Mouse (Mus musculus) stomach, postnatal 0 days (tissue): ENCODE data around the gene Eme1. TPM values are rescaled to one million over a fixed set of nuclear protein-coding genes. Genes with fewer than 3 reads are reported as not detected.

Source experiments
- ATAC-seq: fragments of 200-750 bp; cut with Nextera tagmentation; 2 replicates; pipeline ENCODE4 v1.8.0; 2017; ENCODE audit not compliant: low FRiP score, low TSS enrichment
- DNase-seq: peaks from one replicate; pipeline ENCODE4 v3.0.0-alpha.2; 2016; ENCODE audit warnings: low spot score
- H3K27ac ChIP-seq: fragments of 300-500 bp; sonication (generic); replicated peaks from 2 replicates; pipeline ENCODE4 v1.5.1; 2014; ENCODE audit warnings: mild to moderate bottlenecking, control low read depth
- H3K27me3 ChIP-seq: fragments of 300-500 bp; sonication (generic); 2 replicates; pipeline ENCODE4 v1.6.1; 2014; ENCODE audit warnings: low read length; ENCODE audit not compliant: control insufficient read depth, insufficient read depth
- H3K36me3 ChIP-seq: fragments of 300-500 bp; sonication (generic); 2 replicates; pipeline ENCODE4 v1.6.1; 2014; ENCODE audit warnings: low read length, mixed read lengths; ENCODE audit not compliant: control insufficient read depth, insufficient read depth
- H3K4me1 ChIP-seq: fragments of 300-500 bp; sonication (generic); replicated peaks from 2 replicates; pipeline ENCODE4 v1.6.1; 2014; ENCODE audit warnings: antibody characterized with exemption; ENCODE audit not compliant: control insufficient read depth, insufficient read depth
- H3K4me2 ChIP-seq: fragments of 300-500 bp; sonication (generic); replicated peaks from 2 replicates; pipeline ENCODE4 v1.6.1; 2014; ENCODE audit warnings: low read depth, mild to moderate bottlenecking, control low read depth, moderate library complexity
- H3K4me3 ChIP-seq: fragments of 300-500 bp; sonication (generic); 2 replicates; pipeline ENCODE4 v1.5.1; 2014; ENCODE audit warnings: low read depth, low read length, control low read depth
- H3K9ac ChIP-seq: fragments of 300-500 bp; sonication (generic); 2 replicates; pipeline ENCODE4 v1.6.1; 2014; ENCODE audit warnings: mild to moderate bottlenecking, low read length, control low read depth, mixed read lengths
- H3K9me3 ChIP-seq: fragments of 300-500 bp; sonication (generic); 2 replicates; pipeline ENCODE4 v1.6.1; 2016; ENCODE audit warnings: low read length; ENCODE audit not compliant: control insufficient read depth
- CTCF ChIP-seq: IDR thresholded peaks from 2 replicates; pipeline ENCODE4 v1.5.1; 2016; ENCODE audit warnings: antibody characterized with exemption, low read depth, mild to moderate bottlenecking, moderate library complexity
- EP300 ChIP-seq: optimal IDR thresholded peaks from 2 replicates; pipeline ENCODE3; 2016; ENCODE audit warnings: antibody characterized with exemption
- WGBS: fragments of 180-500 bp; shearing (Covaris S2); extraction: QIAGEN DNeasy Blood & Tissue Kit; methylation state at CpG from one replicate; pipeline ENCODE4 v1.1.7; 2014; 5-methylcytosine and 5-hydroxymethylcytosine counted together
- polyA plus RNA-seq: library from polyadenylated mRNA; unstranded; fragments of >200 nt; fragmentation: Nextera tagmentation; extraction: Ambion mirVana; gene quantifications from 2 replicates; pipeline ENCODE4 v1.2.1, GENCODE M21; 2015

Eme1 gene
- 2.7 and 3.4 TPM in 2 replicates for polyA plus RNA-seq

GRCm38 (mm10) chr11:94653663-94654436 is at the start of gene Eme1, which contains the start of gene Mrpl27:
Eme1 (minus strand) TSS chr11:94653964.
Mrpl27 (plus strand) TSS chr11:94653767.
- peak; percentile 85 for DNase-seq
- under 1% methylated on average over 32 of the region's 32 CpGs for WGBS

DNA sequence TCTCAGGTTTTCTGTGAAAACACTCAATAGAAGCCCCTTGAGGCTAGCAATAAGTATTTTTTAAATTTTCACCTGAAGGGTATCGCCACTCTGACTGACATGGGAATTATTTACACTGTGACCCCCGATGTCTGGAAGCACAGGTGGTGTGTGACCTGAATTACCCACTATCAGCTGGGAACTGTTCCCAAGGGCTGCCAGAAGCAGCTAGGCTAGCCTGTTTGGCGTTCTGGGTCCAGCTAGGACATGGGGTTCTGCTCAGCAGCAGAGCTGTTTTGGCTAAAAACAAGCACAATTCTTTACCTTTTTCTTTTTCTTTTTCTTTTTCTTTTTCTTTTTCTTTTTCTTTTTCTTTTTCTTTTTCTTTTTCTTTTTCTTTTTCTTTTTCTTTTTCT is 48.4 kb upstream of the Eme1 start:
- H3K27me3 ChIP-seq = no peaks in the 10 kb centered on the region
- no peaks in the 10 kb centered on the region for H3K9me3 ChIP-seq
- H3K4me3 ChIP-seq = no peak overlapping the region
- H3K4me2 ChIP-seq = no peak overlapping the region
- WGBS = 17% methylated on average over 3 of the region's 3 CpGs
- DNase-seq (no peak), ATAC-seq (no peak)
- no peaks in the 10 kb centered on the region for H3K4me1 ChIP-seq
- no peak for TF ChIP-seq EP300
- no peak for TF ChIP-seq CTCF
- no peaks in the 10 kb centered on the region for H3K36me3 ChIP-seq
- no peak overlapping the region for H3K9ac ChIP-seq
- no peak overlapping the region for H3K27ac ChIP-seq

More at GRCm38 (mm10) chr11:94653663-94654436, at the start of gene Eme1, which contains the start of gene Mrpl27:
- Histone ChIP-seq H3K27me3 (no peaks in the 10 kb centered on the region), H3K4me1 (no peaks in the 10 kb centered on the region), H3K9me3 (no peaks in the 10 kb centered on the region), H3K4me3 (peak within 1 kb of the TSS; percentile 64), H3K36me3 (peaks cover 4% of the 10 kb centered on the region; the same call in 1 of the 2 replicates), H3K4me2 (peak within 1 kb of the TSS; percentile 65), H3K9ac (peak within 1 kb of the TSS; percentile 63), H3K27ac (peak within 1 kb of the TSS; percentile 90)
- ATAC-seq = peak; percentile 91
- TF ChIP-seq CTCF = no peak
- TF ChIP-seq EP300 = no peak

DNA sequence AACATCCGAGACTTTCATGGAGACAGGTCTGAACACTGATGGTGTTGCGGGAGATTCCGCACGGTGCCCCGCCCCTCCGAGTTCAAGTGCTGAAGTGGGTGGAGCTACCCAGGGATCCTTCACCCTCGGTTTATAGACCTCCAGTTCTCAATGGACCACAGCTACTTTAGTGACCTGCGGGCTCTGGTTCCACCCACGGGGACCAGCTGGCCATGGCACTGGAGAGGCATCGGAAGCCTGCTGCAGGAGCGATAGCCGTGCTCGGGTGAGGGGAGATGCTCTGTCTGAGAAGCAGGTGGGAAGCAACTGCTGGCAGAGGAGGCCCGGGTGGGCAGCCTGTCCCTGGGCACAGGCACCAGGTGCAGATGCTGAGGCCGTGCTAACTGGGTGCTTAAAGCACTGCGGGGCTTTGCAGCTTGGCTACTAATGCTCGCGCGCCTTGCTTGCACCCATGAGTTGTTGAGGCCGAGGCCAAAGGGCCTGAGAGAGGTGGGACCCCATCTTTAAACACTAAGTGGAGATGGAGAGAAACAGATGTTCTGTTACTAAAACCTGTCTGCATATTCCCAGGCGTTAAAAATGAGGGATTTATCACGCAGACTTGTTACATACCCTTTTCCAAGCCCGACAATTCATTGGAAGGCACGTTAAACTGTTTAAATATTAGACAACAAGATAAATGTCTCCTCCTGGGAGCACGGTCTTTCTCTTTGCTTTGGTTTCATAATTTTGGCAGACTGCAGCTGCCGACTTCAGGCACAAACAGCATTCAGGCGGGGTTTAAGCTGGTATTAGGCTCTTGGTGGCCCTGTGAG is 47.8 kb upstream of the Eme1 start:
- Histone ChIP-seq H3K4me1 (no peaks in the 10 kb centered on the region), H3K9me3 (no peaks in the 10 kb centered on the region), H3K36me3 (no peaks in the 10 kb centered on the region), H3K27ac (no peak overlapping the region), H3K4me3 (no peak overlapping the region), H3K4me2 (peak overlapping the region; percentile 42), H3K9ac (no peak overlapping the region), H3K27me3 (no peaks in the 10 kb centered on the region)
- DNase-seq (no peak), ATAC-seq (no peak)
- TF ChIP-seq EP300 (no peak), CTCF (no peak)
- WGBS = 25% methylated on average over 27 of the region's 27 CpGs

- WGBS = 100% methylated on average over 2 of the region's 3 CpGs
- Histone ChIP-seq H3K27me3 (no peaks in the 10 kb centered on the region), H3K9ac (no peak overlapping the region), H3K4me3 (no peak overlapping the region), H3K4me1 (no peaks in the 10 kb centered on the region), H3K27ac (no peak overlapping the region), H3K9me3 (no peaks in the 10 kb centered on the region), H3K36me3 (no peaks in the 10 kb centered on the region), H3K4me2 (no peak overlapping the region)
- DNase-seq (no peak), ATAC-seq (no peak)
- no peak for TF ChIP-seq CTCF
- no peak for TF ChIP-seq EP300
Measured at GRCm38 (mm10) chr11:94699399-94699798, 45.6 kb upstream of the Eme1 start.

DNA sequence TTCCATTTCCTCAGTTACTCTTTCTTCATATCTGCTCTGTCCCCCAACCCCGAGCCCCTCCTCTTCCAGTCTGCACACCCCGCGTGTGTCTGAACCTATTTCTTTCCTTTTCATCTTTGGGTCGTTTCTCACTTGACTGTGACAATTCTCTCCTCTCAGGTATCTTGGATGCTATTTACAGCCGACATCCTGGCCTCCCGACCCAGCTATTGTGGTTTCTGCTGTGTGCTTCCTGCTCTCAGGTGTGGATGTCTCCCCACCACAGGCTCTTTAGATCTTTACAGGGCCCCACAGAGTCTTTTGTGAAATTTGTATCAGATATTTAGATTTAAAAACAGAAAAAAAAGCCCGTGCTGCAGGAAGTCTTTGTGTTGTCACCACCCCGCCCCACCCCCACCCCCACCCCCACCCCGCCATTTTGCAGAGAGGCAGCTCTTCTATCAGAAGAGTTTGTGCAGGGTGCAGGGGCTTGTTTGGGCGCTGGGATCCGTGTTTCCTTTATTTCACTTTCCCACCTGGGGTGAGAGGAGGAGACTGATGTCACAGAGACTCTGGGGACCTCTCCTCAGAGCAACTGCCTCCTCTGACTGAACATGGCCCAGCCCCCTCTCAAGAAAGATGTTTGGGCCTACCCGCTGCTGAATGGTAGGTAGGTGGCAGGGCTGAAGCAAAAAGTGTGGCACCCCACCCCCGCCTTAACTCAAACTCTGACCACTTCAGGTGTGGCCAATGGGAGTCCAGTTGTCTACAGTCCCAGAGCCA is 44.1 kb upstream of the Eme1 start:
- Histone ChIP-seq H3K9me3 (no peaks in the 10 kb centered on the region), H3K27ac (no peak overlapping the region), H3K36me3 (no peaks in the 10 kb centered on the region), H3K4me2 (no peak overlapping the region), H3K4me1 (no peaks in the 10 kb centered on the region), H3K4me3 (no peak overlapping the region), H3K9ac (no peak overlapping the region), H3K27me3 (no peaks in the 10 kb centered on the region)
- no peak for DNase-seq
- TF ChIP-seq EP300 = no peak
- 48% methylated on average over 13 of the region's 13 CpGs for WGBS
- no peak for ATAC-seq
